Mouse (Mus musculus) urinary bladder, postnatal 14 days (tissue): ENCODE data around the gene Orc3.
"Not testable (repeated sequence)": the region's sequence is repeated elsewhere in the genome, so short reads cannot be mapped to it uniquely, and the experiment has no call there.

Source experiments
- DNase-seq: peaks from one replicate; pipeline ENCODE4 v3.0.0; 2021; ENCODE audit warnings: low spot score

Gene Orc3

GRCm38 (mm10) chr4:34582476-34582875, 32.3 kb downstream of the Orc3 start:
- DNase-seq = no peak

GRCm38 (mm10) chr4:34581990-34582389, 32.8 kb downstream of the Orc3 start:
- DNase-seq = no peak

GRCm38 (mm10) chr4:34581489-34581888, 33.3 kb downstream of the Orc3 start:
- DNase-seq = not testable (repeated sequence)

- no peak for DNase-seq
Observed at GRCm38 (mm10) chr4:34579215-34579614, 35.5 kb downstream of the Orc3 start.

- DNase-seq = no peak
Observed at GRCm38 (mm10) chr4:34577028-34577427, 37.7 kb downstream of the Orc3 start.

- no peak for DNase-seq
Observed at GRCm38 (mm10) chr4:34572876-34573275, 41.9 kb downstream of the Orc3 start.

- no peak for DNase-seq
Observed at GRCm38 (mm10) chr4:34566226-34566625, 48.5 kb downstream of the Orc3 start.

GRCm38 (mm10) chr4:34560971-34561370, 53.8 kb downstream of the Orc3 start:
- no peak for DNase-seq

GRCm38 (mm10) chr4:34556183-34556582, 58.6 kb downstream of the Orc3 start:
- DNase-seq = no peak

- no peak for DNase-seq
Observed at GRCm38 (mm10) chr4:34555604-34556003, 59.1 kb downstream of the Orc3 start.

GRCm38 (mm10) chr4:34554596-34554995, 60.1 kb downstream of the Orc3 start:
- no peak for DNase-seq

GRCm38 (mm10) chr4:34551966-34552365, 62.8 kb downstream of the Orc3 start:
- no peak for DNase-seq

GRCm38 (mm10) chr4:34551098-34551809, 63.5 kb downstream of the Orc3 start:
- peak; percentile 60 for DNase-seq

- no peak for DNase-seq
Observed at GRCm38 (mm10) chr4:34550748-34551097, 64.0 kb downstream of the Orc3 start, which contains the start of gene Akirin2. Gene Akirin2 (plus strand): TSS chr4:34550937.

- DNase-seq = peak; percentile 96
Observed at GRCm38 (mm10) chr4:34549981-34550747, 64.6 kb downstream of the Orc3 start.

- DNase-seq = no peak
Observed at GRCm38 (mm10) chr4:34529941-34530340, 84.8 kb downstream of the Orc3 start.

- no peak for DNase-seq
Observed at GRCm38 (mm10) chr4:34529379-34529778, 85.4 kb downstream of the Orc3 start.

GRCm38 (mm10) chr4:34528430-34529100, 86.2 kb downstream of the Orc3 start:
- DNase-seq = no peak

- DNase-seq = no peak
Observed at GRCm38 (mm10) chr4:34526771-34527170, 88.0 kb downstream of the Orc3 start.

GRCm38 (mm10) chr4:34523586-34523985, 91.2 kb downstream of the Orc3 start:
- DNase-seq = no peak

- DNase-seq = peak; percentile 26
Observed at GRCm38 (mm10) chr4:34522846-34523245, 91.9 kb downstream of the Orc3 start.
